Mouse (Mus musculus) stomach, postnatal 0 days (tissue): ENCODE results near the gene Gatb. TPM values are rescaled to one million over a fixed set of nuclear protein-coding genes. Genes with fewer than 3 reads are reported as not detected.

Source experiments
- ATAC-seq: fragments of 200-750 bp; cut with Nextera tagmentation; 2 replicates; pipeline ENCODE4 v1.8.0; 2017; ENCODE audit not compliant: low FRiP score, low TSS enrichment
- DNase-seq: peaks from one replicate; pipeline ENCODE4 v3.0.0-alpha.2; 2016; ENCODE audit warnings: low spot score
- H3K27ac ChIP-seq: fragments of 300-500 bp; sonication (generic); replicated peaks from 2 replicates; pipeline ENCODE4 v1.5.1; 2014; ENCODE audit warnings: mild to moderate bottlenecking, control low read depth
- H3K27me3 ChIP-seq: fragments of 300-500 bp; sonication (generic); 2 replicates; pipeline ENCODE4 v1.6.1; 2014; ENCODE audit warnings: low read length; ENCODE audit not compliant: control insufficient read depth, insufficient read depth
- H3K36me3 ChIP-seq: fragments of 300-500 bp; sonication (generic); 2 replicates; pipeline ENCODE4 v1.6.1; 2014; ENCODE audit warnings: low read length, mixed read lengths; ENCODE audit not compliant: control insufficient read depth, insufficient read depth
- H3K4me1 ChIP-seq: fragments of 300-500 bp; sonication (generic); replicated peaks from 2 replicates; pipeline ENCODE4 v1.6.1; 2014; ENCODE audit warnings: antibody characterized with exemption; ENCODE audit not compliant: control insufficient read depth, insufficient read depth
- H3K4me2 ChIP-seq: fragments of 300-500 bp; sonication (generic); replicated peaks from 2 replicates; pipeline ENCODE4 v1.6.1; 2014; ENCODE audit warnings: low read depth, mild to moderate bottlenecking, control low read depth, moderate library complexity
- H3K4me3 ChIP-seq: fragments of 300-500 bp; sonication (generic); 2 replicates; pipeline ENCODE4 v1.5.1; 2014; ENCODE audit warnings: low read depth, low read length, control low read depth
- H3K9ac ChIP-seq: fragments of 300-500 bp; sonication (generic); 2 replicates; pipeline ENCODE4 v1.6.1; 2014; ENCODE audit warnings: mild to moderate bottlenecking, low read length, control low read depth, mixed read lengths
- H3K9me3 ChIP-seq: fragments of 300-500 bp; sonication (generic); 2 replicates; pipeline ENCODE4 v1.6.1; 2016; ENCODE audit warnings: low read length; ENCODE audit not compliant: control insufficient read depth
- CTCF ChIP-seq: IDR thresholded peaks from 2 replicates; pipeline ENCODE4 v1.5.1; 2016; ENCODE audit warnings: antibody characterized with exemption, low read depth, mild to moderate bottlenecking, moderate library complexity
- EP300 ChIP-seq: optimal IDR thresholded peaks from 2 replicates; pipeline ENCODE3; 2016; ENCODE audit warnings: antibody characterized with exemption
- WGBS: fragments of 180-500 bp; shearing (Covaris S2); extraction: QIAGEN DNeasy Blood & Tissue Kit; methylation state at CpG from one replicate; pipeline ENCODE4 v1.1.7; 2014; 5-methylcytosine and 5-hydroxymethylcytosine counted together
- polyA plus RNA-seq: library from polyadenylated mRNA; unstranded; fragments of >200 nt; fragmentation: Nextera tagmentation; extraction: Ambion mirVana; gene quantifications from 2 replicates; pipeline ENCODE4 v1.2.1, GENCODE M21; 2015

Gatb gene
- polyA plus RNA-seq: 14.3 and 14.5 TPM in 2 replicates

GRCm38 (mm10) chr3:85573864-85574830 lies at the start of gene Gatb:
TSS of gene Gatb (plus strand) at chr3:85574119.
- peak within 1 kb of the TSS; percentile 67 for H3K27ac ChIP-seq
- H3K4me2 ChIP-seq: peak within 1 kb of the TSS; percentile 71
- no peaks in the 10 kb centered on the region for H3K9me3 ChIP-seq
- no peaks in the 10 kb centered on the region for H3K4me1 ChIP-seq
- H3K9ac ChIP-seq: peak within 1 kb of the TSS; percentile 80
- no peaks in the 10 kb centered on the region for H3K36me3 ChIP-seq
- WGBS: 2% methylated on average over 41 of the region's 41 CpGs
- peak; percentile 100 for ATAC-seq
- peak within 1 kb of the TSS; percentile 77 for H3K4me3 ChIP-seq
- TF ChIP-seq CTCF (peak; percentile 88), EP300 (no peak)
- peak; percentile 99 for DNase-seq
- H3K27me3 ChIP-seq: no peaks in the 10 kb centered on the region

DNA sequence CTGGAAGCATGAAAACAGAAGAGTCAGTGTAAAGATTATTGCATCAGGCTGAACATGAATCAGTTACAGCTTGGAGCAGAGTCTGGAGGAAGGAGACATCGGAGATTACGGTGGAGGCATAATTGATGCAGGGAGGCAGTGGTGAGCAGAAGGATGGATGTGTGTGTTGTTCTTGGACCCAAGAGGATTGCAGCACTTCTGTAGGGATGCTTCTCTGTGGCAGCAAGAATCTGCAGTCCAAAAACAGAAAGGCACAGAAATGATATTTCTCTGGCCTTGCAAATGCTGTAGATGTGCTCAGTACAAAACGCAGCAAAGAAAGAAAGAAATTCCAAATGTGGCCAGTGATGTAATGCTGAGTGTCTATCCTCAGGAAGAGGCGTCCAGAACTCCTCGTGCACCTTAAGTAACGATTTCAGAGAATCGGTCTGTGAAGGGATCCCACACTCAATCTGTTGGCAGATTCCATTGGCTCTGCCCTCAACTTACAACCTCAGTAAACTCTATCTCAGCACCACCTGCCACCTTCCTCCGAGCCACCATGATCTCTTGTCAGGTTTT lies 43.2 kb upstream of the Gatb start:
- no peak for TF ChIP-seq EP300
- no peak for TF ChIP-seq CTCF
- 87% methylated on average over 8 of the region's 8 CpGs for WGBS
- H3K9ac ChIP-seq: no peak overlapping the region

GRCm38 (mm10) chr3:85532376-85532775 lies 41.5 kb upstream of the Gatb start:
- DNase-seq (no peak), ATAC-seq (no peak)
- no peak for TF ChIP-seq CTCF
- TF ChIP-seq EP300: no peak
- no peaks in the 10 kb centered on the region for H3K4me1 ChIP-seq
- H3K9ac ChIP-seq: no peak overlapping the region
- 85% methylated on average over 3 of the region's 3 CpGs for WGBS
- no peak overlapping the region for H3K4me2 ChIP-seq
- no peak overlapping the region for H3K27ac ChIP-seq
- H3K36me3 ChIP-seq: no peaks in the 10 kb centered on the region
- no peaks in the 10 kb centered on the region for H3K9me3 ChIP-seq
- no peaks in the 10 kb centered on the region for H3K27me3 ChIP-seq
- no peak overlapping the region for H3K4me3 ChIP-seq

More for the DNA sequence above, 43.2 kb upstream of the Gatb start:
- ATAC-seq (no peak), DNase-seq (no peak)
- no peaks in the 10 kb centered on the region for H3K9me3 ChIP-seq
- no peaks in the 10 kb centered on the region for H3K27me3 ChIP-seq
- H3K4me2 ChIP-seq: no peak overlapping the region
- no peaks in the 10 kb centered on the region for H3K36me3 ChIP-seq
- H3K4me3 ChIP-seq: no peak overlapping the region
- H3K27ac ChIP-seq: no peak overlapping the region
- no peaks in the 10 kb centered on the region for H3K4me1 ChIP-seq

- no peak overlapping the region for H3K9ac ChIP-seq
- DNase-seq (no peak), ATAC-seq (no peak)
- H3K9me3 ChIP-seq: no peaks in the 10 kb centered on the region
- no peak for TF ChIP-seq CTCF
- H3K27me3 ChIP-seq: no peaks in the 10 kb centered on the region
- no peaks in the 10 kb centered on the region for H3K36me3 ChIP-seq
- no peak overlapping the region for H3K4me2 ChIP-seq
- no peaks in the 10 kb centered on the region for H3K4me1 ChIP-seq
- H3K27ac ChIP-seq: no peak overlapping the region
- 75% methylated on average over 3 of the region's 3 CpGs for WGBS
- H3K4me3 ChIP-seq: no peak overlapping the region
Measured at GRCm38 (mm10) chr3:85535042-85535441, 38.9 kb upstream of the Gatb start.

- no peak for ATAC-seq
- Histone ChIP-seq H3K9ac (no peak overlapping the region), H3K4me2 (no peak overlapping the region), H3K4me1 (no peaks in the 10 kb centered on the region), H3K27ac (no peak overlapping the region), H3K27me3 (no peaks in the 10 kb centered on the region), H3K9me3 (no peaks in the 10 kb centered on the region), H3K36me3 (no peaks in the 10 kb centered on the region), H3K4me3 (no peak overlapping the region)
- WGBS: 60% methylated on average over 11 of the region's 11 CpGs
- no peak for TF ChIP-seq EP300
- TF ChIP-seq CTCF: no peak
- no peak for DNase-seq
Measured at GRCm38 (mm10) chr3:85535621-85536520, 38.0 kb upstream of the Gatb start.
